Mouse (Mus musculus): Measurements from ENCODE around the gene Sh3kbp1.

Gene Sh3kbp1

DNA sequence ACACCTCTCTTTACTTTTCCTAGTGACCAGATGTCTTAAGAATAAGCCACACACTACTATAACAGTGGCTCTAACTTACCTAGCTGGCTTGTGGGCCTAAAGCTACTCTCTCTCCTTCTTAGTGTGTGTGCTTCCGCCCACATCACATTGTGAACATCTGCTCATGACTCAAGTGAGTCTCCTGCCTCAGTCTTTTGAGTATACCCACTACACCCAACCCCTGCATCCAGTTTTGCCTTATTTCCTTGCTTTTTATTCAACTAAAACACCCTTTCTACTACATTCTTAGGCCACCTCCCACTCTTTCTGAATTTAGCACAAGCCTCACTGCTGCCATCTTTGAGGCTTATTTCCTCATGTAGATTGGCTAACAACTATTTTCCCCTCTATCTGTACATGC, 229.8 kb downstream of the Sh3kbp1 start:
- DNase-seq: no peak

- DNase-seq: no peak
These were observed 231.1 kb downstream of the Sh3kbp1 start for GRCm38 (mm10) chrX:159858126-159858525.

GRCm38 (mm10) chrX:159860841-159861530, 233.9 kb downstream of the Sh3kbp1 start:
- DNase-seq: no peak

- DNase-seq: no peak
These were observed 240.6 kb downstream of the Sh3kbp1 start for GRCm38 (mm10) chrX:159867660-159868059.

DNA sequence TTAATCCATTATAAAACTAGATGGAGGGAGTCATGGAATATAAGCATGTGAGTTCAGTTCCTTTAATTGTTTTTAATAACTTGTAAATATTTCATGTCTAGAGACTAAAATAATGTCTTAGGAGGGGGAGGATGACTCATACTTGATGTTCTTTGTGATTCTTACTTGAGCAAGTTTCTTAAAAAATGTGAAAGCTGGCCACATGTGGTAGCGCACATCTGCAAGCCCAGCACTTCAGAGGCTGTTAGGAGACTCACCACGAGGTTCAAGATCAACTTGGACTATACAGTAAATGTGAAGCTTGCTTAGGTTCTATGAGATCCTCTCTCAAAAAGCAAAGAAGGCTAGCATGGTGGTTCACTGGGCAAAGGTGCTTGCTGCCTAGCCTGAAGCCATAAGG, 245.4 kb downstream of the Sh3kbp1 start:
- no peak for DNase-seq

- DNase-seq: no peak
These were observed 250.7 kb downstream of the Sh3kbp1 start for GRCm38 (mm10) chrX:159877770-159878169.

GRCm38 (mm10) chrX:159879455-159879854, 252.4 kb downstream of the Sh3kbp1 start:
- DNase-seq: no peak

GRCm38 (mm10) chrX:159881576-159881975, 254.5 kb downstream of the Sh3kbp1 start:
- no peak for DNase-seq

DNA sequence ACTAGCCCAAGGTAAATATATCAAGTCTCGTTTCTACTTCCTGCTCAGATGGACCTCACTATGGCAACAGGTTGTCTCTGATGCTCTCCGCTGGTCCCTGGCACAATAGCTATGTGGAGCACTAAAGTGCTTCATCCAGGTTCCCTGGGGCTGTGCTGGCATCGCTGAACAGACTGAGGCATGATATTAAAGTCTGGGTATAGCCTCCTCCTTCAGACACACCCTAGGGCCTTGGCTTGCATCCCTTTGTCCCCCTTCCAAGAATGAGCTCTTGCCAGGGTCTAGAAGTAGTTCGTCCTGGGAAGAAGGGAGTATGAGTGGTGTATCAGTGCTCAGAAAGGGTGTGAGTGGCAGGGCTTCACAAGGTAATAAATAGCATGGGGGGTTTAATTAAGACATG, 269.5 kb downstream of the Sh3kbp1 start:
- DNase-seq: no peak

DNA sequence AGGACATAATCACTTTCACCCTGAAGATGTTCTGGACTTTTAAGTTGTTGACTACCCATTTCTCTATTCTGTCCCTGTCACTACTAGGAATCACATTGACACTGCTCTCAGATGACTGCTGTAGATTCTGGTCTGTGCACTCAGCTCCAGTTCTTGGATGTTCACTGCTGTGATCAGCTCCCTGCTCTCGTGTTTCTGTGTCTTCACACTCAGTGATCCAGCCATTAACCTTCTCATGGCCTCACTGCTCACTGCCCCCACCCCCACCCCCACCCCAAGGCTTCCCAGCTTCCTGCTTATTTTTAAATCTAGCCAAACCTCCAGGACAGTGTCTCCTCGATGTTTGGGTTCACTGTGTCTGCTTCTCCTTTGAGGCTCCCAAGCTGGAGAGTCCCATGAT, 271.0 kb downstream of the Sh3kbp1 start:
- DNase-seq: no peak

GRCm38 (mm10) chrX:159899121-159899520, 272.0 kb downstream of the Sh3kbp1 start:
- no peak for DNase-seq

DNA sequence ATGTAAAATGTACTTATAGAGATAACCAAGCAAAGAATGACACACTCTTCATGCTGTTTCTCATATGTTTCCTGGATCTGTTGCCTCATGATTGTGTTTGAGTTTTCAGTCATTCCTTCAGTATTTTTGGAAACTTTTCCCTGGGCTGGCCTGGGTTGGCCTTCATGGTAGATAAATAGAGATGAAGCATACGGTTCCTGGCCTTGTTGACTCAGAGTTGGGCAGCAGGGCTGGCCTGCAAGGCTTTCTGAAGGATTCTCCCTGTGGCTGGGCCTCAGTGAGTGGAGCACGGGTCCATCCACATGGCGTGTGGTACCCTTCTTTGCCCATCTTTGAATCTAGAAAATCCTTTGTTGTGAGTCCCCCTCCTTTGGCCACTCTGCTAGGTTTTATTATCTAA, 276.3 kb downstream of the Sh3kbp1 start:
- no peak for DNase-seq

DNA sequence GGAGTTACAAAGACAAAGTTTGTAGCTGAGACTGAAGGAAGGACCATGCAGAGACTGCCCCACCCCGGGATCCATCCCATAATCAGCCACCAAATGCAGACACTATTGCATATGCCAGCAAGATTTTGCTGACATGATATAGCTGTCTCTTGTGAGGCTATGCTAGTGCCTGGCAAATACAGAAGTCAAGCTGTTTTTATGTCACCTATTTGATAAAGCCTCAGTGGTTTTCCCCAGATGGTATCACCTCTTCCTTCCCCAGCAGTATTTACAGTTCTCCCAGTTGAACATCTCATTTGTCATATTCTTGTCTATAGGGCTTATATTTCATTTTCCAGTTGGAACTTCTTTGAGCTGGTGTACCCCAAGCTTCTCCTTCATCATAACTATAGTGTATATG, 280.6 kb downstream of the Sh3kbp1 start:
- DNase-seq: no peak

DNA sequence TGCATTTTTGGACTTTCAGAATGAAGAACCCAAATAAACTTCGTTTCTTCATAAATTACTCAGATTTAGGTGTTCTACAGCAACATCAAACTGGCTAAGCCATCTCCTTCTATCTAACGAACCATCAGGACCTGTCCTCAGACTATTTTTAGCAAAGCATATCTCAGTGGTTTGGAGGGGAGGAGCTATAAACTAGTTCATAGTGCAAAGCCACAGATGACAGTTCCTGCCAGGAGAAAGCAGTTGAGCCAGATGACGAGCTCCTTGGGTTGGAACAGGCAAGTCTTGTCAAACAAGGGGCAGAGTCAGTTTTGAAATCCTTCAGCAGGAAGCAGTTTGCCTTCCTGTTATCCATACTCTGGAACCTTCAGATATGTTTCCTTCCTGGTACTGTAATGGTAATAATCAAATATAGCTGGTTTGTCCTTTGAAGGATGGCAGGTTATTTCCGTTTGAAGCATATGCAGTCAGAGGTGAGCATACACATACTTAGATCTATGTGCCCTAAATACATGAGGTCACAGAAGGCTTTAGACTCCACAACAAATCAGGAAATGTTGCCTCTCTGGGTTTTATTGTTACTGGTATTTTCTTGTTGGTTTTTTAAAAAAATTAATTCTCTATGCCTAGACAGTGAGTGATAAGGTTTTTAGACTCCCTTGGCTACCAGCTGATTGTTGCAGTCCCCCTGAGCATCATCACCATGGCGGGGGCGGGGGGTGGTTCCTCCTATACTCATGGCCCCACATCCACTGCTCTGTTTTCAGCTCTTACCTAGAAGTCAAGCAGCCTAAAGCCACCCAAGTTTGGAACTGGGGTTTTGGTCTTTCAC, 282.6 kb downstream of the Sh3kbp1 start:
- DNase-seq: no peak

- no peak for DNase-seq
These were observed 283.5 kb downstream of the Sh3kbp1 start for GRCm38 (mm10) chrX:159910600-159910999.

DNA sequence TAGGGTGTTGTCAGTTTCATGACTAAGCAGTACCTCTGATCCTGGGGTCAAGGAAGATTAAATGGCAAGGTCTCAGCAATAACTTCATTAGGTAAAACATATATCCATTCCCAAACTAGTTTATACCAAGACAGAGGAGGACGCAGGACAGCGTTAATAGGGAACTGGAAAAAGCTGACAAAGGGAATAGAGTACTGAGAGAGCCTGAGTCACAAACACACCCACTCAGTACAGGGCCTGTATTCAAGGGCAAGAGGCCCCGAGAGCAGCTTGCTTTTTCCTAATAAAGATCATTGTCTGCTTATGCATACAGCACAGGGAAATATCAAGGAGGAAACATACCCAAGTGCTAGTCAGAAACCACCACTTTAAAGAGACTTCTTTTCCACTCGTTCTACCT, 284.5 kb downstream of the Sh3kbp1 start:
- DNase-seq: no peak

GRCm38 (mm10) chrX:159912061-159912460, 285.0 kb downstream of the Sh3kbp1 start:
- no peak for DNase-seq

DNA sequence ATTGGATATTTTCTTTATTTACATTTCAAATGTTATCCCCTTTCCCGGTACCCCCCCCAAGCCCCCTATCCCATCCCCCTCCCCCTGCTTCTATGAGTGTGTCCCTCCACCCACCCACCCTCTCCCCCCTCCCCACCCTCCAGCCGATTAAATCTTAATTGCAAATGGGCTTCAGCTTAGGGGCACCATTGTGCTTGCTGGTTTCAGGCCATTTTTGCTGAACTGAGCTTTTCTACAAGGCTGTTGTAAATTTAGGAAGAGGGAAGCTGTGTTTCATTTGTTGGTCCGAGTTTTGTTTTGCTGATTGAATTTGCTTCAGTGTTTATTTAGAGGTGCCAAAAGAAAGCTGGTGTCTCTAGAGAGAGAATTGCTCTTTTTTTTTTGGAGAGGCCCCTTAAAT, 286.4 kb downstream of the Sh3kbp1 start:
- DNase-seq: no peak

DNA sequence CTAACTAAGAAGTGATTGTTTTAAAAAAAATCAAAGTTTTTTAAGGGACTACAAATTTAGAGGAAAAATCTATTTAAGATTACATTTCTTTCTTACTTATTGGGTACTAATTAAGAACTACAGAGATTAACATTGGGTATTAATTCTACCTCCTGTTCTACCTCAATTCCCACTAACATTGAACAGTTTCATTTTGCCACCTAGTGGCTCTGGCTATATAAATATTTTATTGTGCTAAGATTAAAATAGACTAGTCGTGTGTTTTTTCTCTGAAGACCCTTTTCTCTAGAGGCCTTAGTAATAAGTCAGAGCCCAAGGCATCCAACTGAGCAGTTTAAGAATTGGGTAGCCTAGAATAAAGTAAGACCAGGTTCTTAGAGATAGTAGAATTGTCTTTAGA, 288.1 kb downstream of the Sh3kbp1 start:
- DNase-seq: no peak

DNA sequence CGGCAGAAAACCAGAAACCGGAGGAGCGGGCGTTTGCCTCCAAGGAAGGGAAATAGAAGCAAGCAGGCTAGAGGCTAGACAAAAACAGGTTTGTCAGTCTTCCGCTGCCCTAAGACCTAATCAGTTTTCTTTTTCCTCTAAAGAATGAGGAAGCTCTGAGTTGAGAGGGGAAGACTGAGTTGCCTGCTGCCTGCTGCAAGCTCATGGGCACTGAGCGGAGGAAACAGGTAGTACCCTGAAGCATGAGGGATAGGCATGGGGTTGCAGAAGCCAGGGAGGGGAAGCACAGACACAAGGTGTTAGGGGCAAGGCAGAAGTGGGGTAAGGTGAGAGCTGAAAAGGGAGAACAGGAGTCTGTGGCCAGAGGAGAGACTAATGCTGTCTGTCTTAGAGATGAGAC, 297.7 kb downstream of the Sh3kbp1 start:
- no peak for DNase-seq

DNA sequence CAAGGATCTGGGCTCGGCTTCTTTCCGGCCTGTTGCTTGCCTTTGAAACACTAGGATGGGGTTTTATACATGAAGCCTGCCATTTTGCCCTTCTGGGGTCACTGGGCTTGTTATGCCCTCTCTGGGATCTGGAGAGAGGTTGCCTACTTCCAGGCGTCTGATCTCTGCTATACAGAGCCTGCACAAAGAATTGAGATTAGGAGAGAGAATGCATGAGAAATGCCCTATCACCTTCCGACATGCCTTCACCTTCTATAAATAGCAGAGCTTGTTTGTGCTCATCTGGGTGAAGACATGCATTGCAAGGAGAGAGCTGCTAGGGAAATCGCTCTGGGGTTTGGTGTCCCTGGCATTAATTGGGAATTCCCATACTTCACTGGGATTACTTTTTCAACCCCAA, 301.1 kb downstream of the Sh3kbp1 start:
- no peak for DNase-seq

- no peak for DNase-seq
These were observed 301.8 kb downstream of the Sh3kbp1 start for GRCm38 (mm10) chrX:159928834-159929233.

DNA sequence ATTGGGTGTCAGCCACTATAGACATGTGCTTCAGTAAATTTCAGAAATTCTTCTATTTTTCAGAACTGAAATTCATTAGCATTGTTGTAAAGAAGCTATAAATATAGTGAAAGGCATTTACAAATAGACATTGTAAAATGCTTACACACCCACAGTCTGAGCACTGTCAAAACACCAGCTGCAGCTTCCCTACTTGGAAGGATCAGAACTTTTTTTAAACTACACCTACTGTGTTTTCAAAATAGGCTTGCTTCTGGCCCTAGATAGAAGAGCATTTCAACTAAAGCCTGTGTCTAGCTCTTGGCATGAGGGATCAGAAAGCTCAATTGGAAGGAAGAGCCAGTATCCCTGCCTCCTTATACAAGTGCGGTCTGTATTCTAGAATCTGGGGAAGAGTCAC, 305.0 kb downstream of the Sh3kbp1 start:
- DNase-seq: no peak

DNA sequence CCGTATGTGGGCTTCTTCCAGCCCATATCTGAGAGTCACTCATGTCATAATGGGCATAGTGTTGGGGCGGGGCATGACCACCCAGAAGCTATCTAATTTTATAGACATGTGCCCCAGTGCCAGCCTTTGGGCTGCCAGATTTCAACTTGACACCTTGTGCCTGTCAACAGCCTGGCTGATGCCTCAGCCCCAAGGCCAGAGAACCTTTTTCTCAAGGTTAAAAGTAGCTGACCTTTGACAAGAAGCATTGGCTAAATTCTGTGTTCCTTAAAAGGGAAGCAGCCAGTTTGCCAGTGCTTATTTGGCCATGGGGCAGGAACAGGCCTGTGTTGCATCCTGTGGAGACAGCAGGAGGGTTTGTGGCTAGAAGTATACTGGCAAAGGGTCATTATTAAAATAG, 315.5 kb downstream of the Sh3kbp1 start:
- DNase-seq: no peak

DNA sequence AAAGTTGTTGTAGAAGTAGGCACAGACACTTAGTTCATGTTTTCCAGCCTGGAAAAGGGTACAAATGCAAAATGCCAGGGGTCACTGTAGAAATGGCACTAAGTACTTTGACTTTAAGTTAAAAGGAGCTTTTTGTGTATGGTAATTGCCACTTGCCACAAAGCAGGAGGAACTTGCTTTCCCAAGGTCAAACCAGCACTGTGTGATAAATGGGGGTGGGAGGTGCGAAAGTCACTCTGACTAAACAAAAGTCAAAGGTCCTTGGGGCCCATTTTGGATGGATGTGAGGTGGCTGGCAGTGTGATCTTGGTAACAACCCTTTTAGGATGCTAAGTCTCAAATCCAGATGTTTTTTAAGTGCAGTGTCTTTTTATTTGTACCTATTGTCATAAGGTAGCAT, 316.5 kb downstream of the Sh3kbp1 start:
- no peak for DNase-seq

Measured in cerebellum, adult 11-12 months (tissue).